Mouse (Mus musculus) c-Kit-positive CD71-positive TER-119-positive erythroid progenitor cells, embryonic 14.5 days (primary cell): ENCODE data around the gene Gm47969.

Source experiments
- DNase-seq: peaks from one replicate; pipeline ENCODE4 v3.0.0-alpha.2; 2013; ENCODE audit warnings: low spot score

The Gm47969 gene

DNA sequence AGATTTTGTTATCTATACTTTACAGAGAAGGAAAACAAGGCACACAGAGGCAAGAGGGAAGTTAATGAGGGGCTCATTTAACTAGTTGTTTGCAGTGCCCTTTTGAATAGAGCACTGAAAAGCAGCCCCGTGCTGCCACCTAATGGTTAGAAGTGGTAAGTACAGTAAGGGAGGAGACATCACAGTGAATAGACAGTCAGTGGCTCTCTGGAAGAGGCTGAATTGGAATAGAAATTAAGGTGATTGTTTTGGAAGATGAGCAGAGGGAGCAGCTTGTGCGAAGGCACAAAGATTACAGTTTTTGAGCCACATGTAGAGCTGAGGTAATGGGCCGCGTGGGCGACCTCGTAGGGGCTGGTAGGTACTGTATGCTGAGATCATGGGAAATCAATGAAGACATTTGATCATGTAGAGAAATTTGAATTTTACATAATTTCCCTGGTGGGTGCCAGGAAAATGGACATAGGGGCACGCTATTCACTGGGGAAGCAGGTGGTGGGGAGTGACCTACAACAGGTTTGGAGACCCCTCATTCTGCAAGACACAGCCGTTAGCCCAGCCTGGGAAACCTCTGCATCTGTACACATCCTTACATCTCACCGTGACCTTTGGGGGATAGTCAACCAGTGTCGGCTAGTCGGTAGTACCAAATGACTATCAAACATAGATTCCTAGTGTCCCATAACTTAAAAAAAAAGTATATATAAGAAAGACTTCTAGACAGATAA, 31.6 kb downstream of the Gm47969 start:
- DNase-seq: peak; percentile 34

DNA sequence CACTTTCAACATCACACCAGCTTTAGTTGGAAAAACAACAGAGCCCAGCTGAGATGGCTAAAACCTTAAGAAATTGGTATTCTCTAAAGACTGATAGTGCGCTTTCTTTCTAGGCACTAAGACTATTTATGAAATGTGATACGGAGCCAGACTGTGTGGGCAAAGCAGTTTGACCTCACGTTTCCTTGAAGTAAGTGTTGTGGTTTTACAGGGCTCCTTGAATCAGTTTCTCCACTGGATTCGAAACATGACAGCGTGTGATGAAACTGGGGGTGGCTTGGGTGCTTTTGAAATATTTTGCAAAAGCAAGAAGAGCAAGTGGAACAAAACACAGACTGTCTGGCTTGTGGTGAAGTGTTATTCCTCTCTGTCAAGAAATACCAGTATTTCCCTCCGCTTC, 32.3 kb downstream of the Gm47969 start:
- no peak for DNase-seq

DNA sequence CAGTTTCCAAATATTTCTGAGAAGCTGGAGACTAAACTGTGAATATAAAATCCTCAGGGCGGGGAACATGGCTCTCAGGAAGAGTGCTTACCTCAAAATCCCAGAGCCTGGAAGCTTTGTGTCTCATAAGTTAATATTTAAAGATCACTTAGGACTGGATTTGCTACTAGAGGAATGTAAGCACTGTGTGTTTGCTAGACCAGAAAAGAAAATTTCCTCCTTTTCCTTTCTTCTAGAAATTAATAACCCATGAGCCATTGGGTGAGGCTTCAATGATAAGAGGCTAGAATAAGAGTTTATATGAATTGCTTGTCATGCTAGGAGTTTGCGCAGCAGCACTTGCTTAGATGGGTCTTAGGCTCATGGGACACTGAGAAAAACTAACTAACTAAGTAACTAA, 40.1 kb downstream of the Gm47969 start:
- no peak for DNase-seq

DNA sequence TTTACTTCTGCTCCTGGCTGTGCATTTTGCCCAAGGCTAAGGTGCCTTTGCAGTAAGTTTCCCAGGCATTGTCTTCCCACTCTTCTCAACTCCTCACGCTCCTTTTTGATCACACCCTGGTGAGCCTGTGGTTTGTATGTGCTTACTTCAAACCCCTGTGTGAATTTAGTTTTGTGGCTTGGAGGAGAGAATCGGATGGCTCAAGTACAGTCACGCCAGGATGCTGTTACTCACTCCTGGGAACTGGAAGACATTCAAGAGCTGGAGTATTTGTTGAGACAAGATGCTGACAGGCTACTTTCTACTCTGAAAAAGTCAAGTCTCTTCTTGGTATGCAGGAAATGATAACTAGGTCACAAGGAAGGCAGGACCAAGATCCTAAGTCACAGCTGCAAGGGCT, 46.5 kb downstream of the Gm47969 start:
- no peak for DNase-seq
